Mouse (Mus musculus) B cell, adult (primary cell): ENCODE measurements around the gene Arid3c. TPM values are rescaled to one million over a fixed set of nuclear protein-coding genes. Genes with fewer than 3 reads are reported as not detected.

Experiments
- total RNA-seq: library from RNA; stranded (reverse); gene quantifications from 4 replicates; pipeline ENCODE4 v1.2.4, GENCODE M21; 2023; ENCODE audit not compliant: inconsistent age

Gene Arid3c
- not detected in 4 replicates for total RNA-seq

GRCm38 (mm10) chr4:41731052-41731765 is at the start of gene Arid3c:
Gene Arid3c (minus strand): TSS chr4:41731142.

GRCm38 (mm10) chr4:41774002-41774401 is 43.1 kb upstream of the Arid3c start, which contains the start of gene Ccl27a:
Gene Ccl27a (minus strand): TSS chr4:41774247.

GRCm38 (mm10) chr4:41755338-41756305 is 24.7 kb upstream of the Arid3c start, which contains the start of gene Sigmar1:
Gene Sigmar1 (minus strand): TSS chr4:41756157.

GRCm38 (mm10) chr4:41754797-41755337 is 23.9 kb upstream of the Arid3c start, which contains the start of gene Galt:
Gene Galt (plus strand): TSS chr4:41755228.

GRCm38 (mm10) chr4:41722918-41723351 is 8.0 kb downstream of the Arid3c start, which contains the start of gene Dctn3:
Gene Dctn3 (minus strand): TSS chr4:41723170.

GRCm38 (mm10) chr4:41713197-41714067 is 17.5 kb downstream of the Arid3c start, which contains the start of gene Rpp25l:
Gene Rpp25l (minus strand): TSS chr4:41713534.

GRCm38 (mm10) chr4:41699783-41700182 is 31.2 kb downstream of the Arid3c start, which contains the start of gene Il11ra1:
Gene Il11ra1 (plus strand): TSS chr4:41699989.

GRCm38 (mm10) chr4:41696930-41697841 is 33.8 kb downstream of the Arid3c start, which contains the start of gene Cntfr:
Gene Cntfr (minus strand): TSS chr4:41697089.

Other genes starting within 250 kb of the Arid3c start
- not detected in 4 replicates for gene AI464131, start 228.1 kb downstream of the Arid3c start, total RNA-seq
- gene 1110017D15Rik, start 213.8 kb downstream of the Arid3c start, total RNA-seq, result not detected in 4 replicates
- 13.8 to 14.4 TPM (median 14.4 TPM) in 4 replicates for gene Fam219a, start 161.6 kb downstream of the Arid3c start, total RNA-seq
- gene Dnaic1, start 161.4 kb downstream of the Arid3c start, total RNA-seq, result not detected in 4 replicates
- gene Enho, start 90.8 kb downstream of the Arid3c start, total RNA-seq, result not detected in 4 replicates
- not detected in 4 replicates for gene Cntfr, start 34.1 kb downstream of the Arid3c start, total RNA-seq
- 13.9 to 18.6 TPM (median 15.3 TPM) in 4 replicates for gene Il11ra1, start 31.2 kb downstream of the Arid3c start, total RNA-seq
- 30.3 to 35.1 TPM (median 34.0 TPM) in 4 replicates for gene Rpp25l, start 17.6 kb downstream of the Arid3c start, total RNA-seq
- gene Dctn3, start 8.0 kb downstream of the Arid3c start, total RNA-seq, result 50.6 to 69.0 TPM (median 61.6 TPM) in 4 replicates
- 52.6 to 62.3 TPM (median 55.4 TPM) in 4 replicates for gene Galt, start 24.1 kb upstream of the Arid3c start, total RNA-seq
- 16.1 to 19.6 TPM (median 18.2 TPM) in 4 replicates for gene Sigmar1, start 25.0 kb upstream of the Arid3c start, total RNA-seq
- 8.4 to 14.2 TPM (median 11.9 TPM) in 4 replicates for gene Ccl27a, start 43.1 kb upstream of the Arid3c start, total RNA-seq
- gene Gm21541, start 172.5 kb upstream of the Arid3c start, total RNA-seq, result not detected in 4 replicates
- gene Gm20878, start 210.4 kb upstream of the Arid3c start, total RNA-seq, result 1.4 to 8.2 TPM (median 1.9 TPM) in 4 replicates
- not detected in 4 replicates for gene Fam205a4, start 234.9 kb upstream of the Arid3c start, total RNA-seq